In genomic region chr9:25693632-25694031, GRCm38 (mm10) we compare ENCODE assay signal across 10 mouse cellular contexts.
DNase-seq lines count a peak whose midpoint lies in the region; ATAC-seq and TF ChIP-seq lines count a peak whose summit lies in the region.
"Had no signal": no experiment of that assay in that cellular context is flagged by ENCODE, and none has a peak within 500 bp of the region (broad histone marks: within the 10 kb centered on the region; RNA-seq: fewer than 3 reads in every experiment).

No protein-coding gene starts in this region.

- TF ChIP-seq CTCF in liver, adult 2 months (IDR thresholded peaks at IDR 0.05; ENCODE audit: low read depth, low read length): peak; percentile 43; the same call in 1 of the 2 replicates
- peak; percentile 74; the same call in 1 of the 2 replicates for TF ChIP-seq CTCF in brain, embryonic 14.5 days (IDR thresholded peaks at IDR 0.05; ENCODE audit: borderline replicate concordance, extremely low read depth, insufficient read depth, insufficient read length)
- TF ChIP-seq CTCF in forebrain, postnatal 0 days (IDR thresholded peaks at IDR 0.05; ENCODE audit: low read depth): peak; percentile 85

- no peaks in the 10 kb centered on the region for H3K27me3 ChIP-seq in liver, adult 2 months (ENCODE audit: control insufficient read depth, insufficient read depth, low read length)
- H3K27me3 ChIP-seq in liver, embryonic 11.5 days (replicated peaks; ENCODE audit: control insufficient read depth, insufficient read depth, low read length): no peaks in the 10 kb centered on the region
- no peaks in the 10 kb centered on the region for H3K27me3 ChIP-seq in forebrain, postnatal 0 days (ENCODE audit: insufficient read depth, low read length)
- H3K27me3 ChIP-seq: limb, embryonic 12.5 days; stomach, embryonic 15.5 days had no signal

- no peak overlapping the region for H3K9ac ChIP-seq in liver, adult 2 months (ENCODE audit: low read depth, low read length)
- no peak overlapping the region for H3K9ac ChIP-seq in liver, embryonic 11.5 days (ENCODE audit: low read depth, low read length)
- H3K9ac ChIP-seq in forebrain, postnatal 0 days: no peak overlapping the region
- H3K9ac ChIP-seq: limb, embryonic 12.5 days; stomach, embryonic 15.5 days had no signal

- H3K27ac ChIP-seq in liver, adult 2 months (replicated peaks; ENCODE audit: insufficient read depth, low read depth, low read length): no peak overlapping the region
- H3K27ac ChIP-seq in liver, embryonic 11.5 days (ENCODE audit: low read depth, low read length): no peak overlapping the region
- no peak overlapping the region for H3K27ac ChIP-seq in forebrain, postnatal 0 days (ENCODE audit: low read depth, low read length)
- H3K27ac ChIP-seq: limb, embryonic 12.5 days; stomach, embryonic 15.5 days had no signal

- 54% methylated on average over 5 of the region's 5 CpGs for WGBS in liver, adult 2 months
- WGBS in liver, embryonic 11.5 days: 61% methylated on average over 5 of the region's 5 CpGs
- 21% methylated on average over 5 of the region's 5 CpGs for WGBS in forebrain, postnatal 0 days

- DNase-seq in liver, adult 2 months (ENCODE audit: extremely low read depth, low read depth, low spot score): no peak
- DNase-seq in liver, embryonic 11.5 days (ENCODE audit: low spot score): no peak
- peak; percentile 79 for DNase-seq in brain, embryonic 14.5 days (ENCODE audit: low read depth)
- DNase-seq in forebrain, postnatal 0 days: peak; percentile 75
- peak; percentile 27 for DNase-seq in layer of hippocampus, adult 9-11 months
- DNase-seq in lung, postnatal 4 days: peak; percentile 15 to 24
- DNase-seq in right cerebral cortex, postnatal 4 days: peak; percentile 63
- DNase-seq in yolk sac, embryonic 10.5 days (ENCODE audit: low spot score): no peak

- no peaks in the 10 kb centered on the region for H3K79me2 ChIP-seq in liver, adult 2 months (ENCODE audit: control insufficient read depth, insufficient read depth, low read length)

- no peak overlapping the region for H3K4me3 ChIP-seq in liver, adult 2 months (ENCODE audit: insufficient read depth, low read depth, low read length)
- no peak overlapping the region for H3K4me3 ChIP-seq in liver, embryonic 11.5 days (ENCODE audit: low read depth, low read length)
- H3K4me3 ChIP-seq in forebrain, postnatal 0 days (ENCODE audit: low read depth, low read length): no peak overlapping the region
- H3K4me3 ChIP-seq: limb, embryonic 12.5 days; stomach, embryonic 15.5 days had no signal

- H3K4me1 ChIP-seq in liver, adult 2 months (ENCODE audit: control insufficient read depth, insufficient read depth, low read length): no peaks in the 10 kb centered on the region
- no peaks in the 10 kb centered on the region for H3K4me1 ChIP-seq in liver, embryonic 11.5 days (replicated peaks; ENCODE audit: control insufficient read depth, insufficient read depth, low read length)
- no peaks in the 10 kb centered on the region for H3K4me1 ChIP-seq in forebrain, postnatal 0 days (ENCODE audit: insufficient read depth)
- H3K4me1 ChIP-seq: limb, embryonic 12.5 days; stomach, embryonic 15.5 days had no signal

- no peak for ATAC-seq in liver, embryonic 11.5 days (replicated peaks; ENCODE audit: low FRiP score)
- peak; percentile 88 for ATAC-seq in forebrain, postnatal 0 days

- no peak for TF ChIP-seq POLR2A in liver, adult 2 months (IDR thresholded peaks at IDR 0.05; ENCODE audit: extremely low read depth, insufficient read depth, low read length)
- TF ChIP-seq POLR2A in brain, embryonic 14.5 days (IDR thresholded peaks at IDR 0.05; ENCODE audit: borderline replicate concordance, extremely low read depth, insufficient read depth, insufficient read length, poor library complexity, severe bottlenecking): no peak

- no peak overlapping the region for H3K4me2 ChIP-seq in liver, embryonic 11.5 days
- no peak overlapping the region for H3K4me2 ChIP-seq in forebrain, postnatal 0 days (ENCODE audit: low read depth)
- H3K4me2 ChIP-seq: limb, embryonic 12.5 days; stomach, embryonic 15.5 days had no signal

- no peaks in the 10 kb centered on the region for H3K9me3 ChIP-seq in liver, embryonic 11.5 days (ENCODE audit: control insufficient read depth, low read length)
- no peaks in the 10 kb centered on the region for H3K9me3 ChIP-seq in forebrain, postnatal 0 days (ENCODE audit: low read length)
- H3K9me3 ChIP-seq: limb, embryonic 12.5 days; stomach, embryonic 15.5 days had no signal

- no peaks in the 10 kb centered on the region for H3K36me3 ChIP-seq in liver, adult 2 months (ENCODE audit: control insufficient read depth, insufficient read depth, low read length)
- no peaks in the 10 kb centered on the region for H3K36me3 ChIP-seq in liver, embryonic 11.5 days (ENCODE audit: control insufficient read depth, insufficient read depth, low read length)
- H3K36me3 ChIP-seq in forebrain, postnatal 0 days (ENCODE audit: insufficient read depth): no peaks in the 10 kb centered on the region
- H3K36me3 ChIP-seq: limb, embryonic 12.5 days; stomach, embryonic 15.5 days had no signal

Comparison
In these comparisons a context has a peak if more than half of its experiments do, and no peak if none do; other contexts are left out.
1. DNase-seq: peak in brain, embryonic 14.5 days (single experiment), forebrain, postnatal 0 days (single experiment), layer of hippocampus, adult 9-11 months (single experiment), lung, postnatal 4 days (2 of 2) and right cerebral cortex, postnatal 4 days (single experiment); none in liver, adult 2 months (single experiment), liver, embryonic 11.5 days (single experiment) and yolk sac, embryonic 10.5 days (single experiment).
2. Peak in every context shown above with its lines, with median percentiles within 50 percentile points of each other: CTCF ChIP-seq.